In the genomic region with DNA sequence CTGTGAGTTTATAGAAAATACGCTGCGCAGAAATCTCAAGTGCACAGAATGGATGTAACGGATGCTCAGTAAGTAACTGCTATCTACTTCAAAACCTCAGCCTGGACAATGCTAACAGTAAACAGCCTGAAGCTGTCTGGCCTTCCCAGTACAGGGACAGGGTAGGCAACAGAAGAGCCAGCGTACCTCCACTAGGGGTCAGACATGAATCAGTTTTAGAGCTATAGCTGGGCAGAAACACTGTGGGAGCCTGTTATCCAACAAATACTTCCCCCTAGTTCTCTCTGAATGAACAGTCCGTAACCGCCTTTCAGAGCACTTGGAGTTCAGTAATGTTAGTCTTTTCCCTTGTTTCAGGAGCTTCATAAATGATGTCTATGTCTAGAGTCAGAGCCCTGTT, we compare ENCODE assay signal across 7 mouse cellular contexts.
DNase-seq lines count a peak whose midpoint lies in the region; ATAC-seq lines count a peak whose summit lies in the region.

No protein-coding gene starts in this region.

- peak; percentile 89 for ATAC-seq in inflammation-experienced regulatory T-cells, adult 6 months
- peak; percentile 92 for ATAC-seq in megakaryocyte progenitor cell, adult 5-6 weeks (replicated peaks; ENCODE audit: poor library complexity)

- DNase-seq in adrenal gland, adult (ENCODE audit: inconsistent age in 2 of 2, low spot score in 1 of 2): peak; percentile 80 to 94
- DNase-seq in embryo, embryonic 10 days (ENCODE audit: low spot score): peak; percentile 87
- peak; percentile 68 for DNase-seq in gastrocnemius, postnatal 14 days
- DNase-seq in left cerebral cortex, postnatal 10 days (ENCODE audit: extremely low spot score in 1 of 2, low spot score in 2 of 2): peak; percentile 73 to 77
- peak; percentile 62 for DNase-seq in right cerebral cortex, postnatal 25 days

- intact Hi-C loops in gastrocnemius, postnatal 14 days (cut with DNase I; ENCODE audit: low total_unique reads): loop anchor here (2.0 kb wide), 1 partner anchor 288 kb away; no protein-coding TSS in a partner anchor
- intact Hi-C loops in left cerebral cortex, postnatal 10 days (cut with DNase I): loop anchor here (5.0 kb wide), 1 partner anchor 69 kb away; the partner anchor contains the start of gene Arhgap21

Comparison
In these comparisons a context has a peak if more than half of its experiments do, and no peak if none do; other contexts are left out.
1. Peak in every context shown above with its lines: DNase-seq and ATAC-seq.